Mouse (Mus musculus) G1E (cell line): ENCODE measurements around the gene Cplx3. TPM values are rescaled to one million over a fixed set of nuclear protein-coding genes. Genes with fewer than 3 reads are reported as not detected.

ENCODE experiments used
- ATAC-seq: 2 replicates; pipeline ENCODE4 v1.8.0; 2016; ENCODE audit warnings: mild to moderate bottlenecking; ENCODE audit not compliant: insufficient number of reproducible peaks, poor library complexity, low FRiP score, severe bottlenecking; ENCODE audit errors: extremely low read depth
- DNase-seq: peaks from one replicate; pipeline ENCODE4 v3.0.0; 2012; ENCODE audit warnings: low spot score
- H3K27me3 ChIP-seq: 2 replicates; pipeline ENCODE4 v1.6.1; 2012; ENCODE audit warnings: mild to moderate bottlenecking, low read length, inconsistent platforms; ENCODE audit not compliant: insufficient read depth
- H3K36me3 ChIP-seq: replicated peaks from 2 replicates; pipeline ENCODE3; 2012; ENCODE audit warnings: mild to moderate bottlenecking, inconsistent platforms
- H3K4me1 ChIP-seq: 2 replicates; pipeline ENCODE4 v1.6.1; 2012; ENCODE audit warnings: low read depth, low read length, inconsistent platforms, mixed read lengths; ENCODE audit not compliant: insufficient read depth
- H3K4me3 ChIP-seq: 2 replicates; pipeline ENCODE4 v1.5.1; 2012; ENCODE audit warnings: low read depth, mild to moderate bottlenecking, inconsistent platforms, low read length, moderate library complexity, mixed read lengths
- H3K9me3 ChIP-seq: replicated peaks from 2 replicates; pipeline ENCODE4 v1.6.1; 2012; ENCODE audit warnings: inconsistent platforms
- CTCF ChIP-seq: IDR thresholded peaks from 2 replicates; pipeline ENCODE4 v1.5.1; 2012; ENCODE audit warnings: low read depth, low read length, inconsistent platforms, mixed read lengths
- GATA1 ChIP-seq: IDR thresholded peaks from 2 replicates; pipeline ENCODE4 v1.6.1; 2012; ENCODE audit warnings: borderline replicate concordance, low read length, inconsistent platforms, mixed read lengths
- GATA2 ChIP-seq: IDR thresholded peaks from 2 replicates; pipeline ENCODE4 v1.6.1; 2012; ENCODE audit warnings: low read depth, low read length, inconsistent platforms, borderline replicate concordance
- POLR2AphosphoS5 ChIP-seq: IDR thresholded peaks from 2 replicates; pipeline ENCODE4 v1.6.1; 2012; ENCODE audit warnings: low read depth, low read length, inconsistent platforms; ENCODE audit not compliant: insufficient replicate concordance
- TAL1 ChIP-seq: conservative IDR thresholded peaks from 2 replicates; pipeline ENCODE4 v1.6.1; 2012; ENCODE audit warnings: low read depth, low read length, inconsistent platforms, mixed read lengths
- polyA plus RNA-seq: library from polyadenylated mRNA; stranded (reverse); fragments of >175 nt; gene quantifications from 2 replicates; pipeline ENCODE4 v1.2.3, GENCODE M21; 2012
- total RNA-seq, 2 experiments: library from RNA; stranded (forward) in 1 of 2; stranded (reverse) in 1 of 2; fragments of 200-1000 nt in 1 of 2; fragments of >200 nt in 1 of 2; fragmentation: Nextera tagmentation in 1 of 2; gene quantifications; 2 replicates each; pipeline ENCODE4 v1.2.3; 2014 to 2017

Cplx3 gene
- total and polyA plus RNA-seq, 3 experiments = 0.11 TPM; not detected in 2

DNA sequence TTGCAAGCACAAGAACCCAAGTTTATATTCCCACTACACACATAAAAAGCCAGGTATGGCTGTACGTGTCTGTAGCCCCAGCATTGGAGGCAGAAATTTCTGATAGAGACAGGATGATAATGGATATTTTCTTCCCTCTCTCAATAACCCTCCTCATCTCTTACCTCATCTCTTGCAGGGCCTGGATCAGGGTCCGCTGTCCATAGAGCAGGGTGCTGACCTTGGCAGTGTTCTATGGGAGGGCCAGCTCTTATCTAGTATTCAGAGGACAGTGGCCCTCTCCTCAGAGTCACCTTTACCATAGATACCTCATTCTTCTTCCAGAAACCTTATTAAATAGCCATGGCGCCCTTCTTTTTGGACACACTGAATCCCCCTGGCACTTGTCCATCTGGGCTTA is 3.7 kb upstream of the Cplx3 start:
- Histone ChIP-seq H3K9me3 (no peaks in the 10 kb centered on the region), H3K36me3 (no peaks in the 10 kb centered on the region), H3K27me3 (peaks cover 80% of the 10 kb centered on the region), H3K4me1 (no peaks in the 10 kb centered on the region), H3K4me3 (no peak overlapping the region)
- TF ChIP-seq CTCF (no peak), GATA1 (no peak), GATA2 (no peak), TAL1 (no peak), POLR2AphosphoS5 (no peak)
- DNase-seq = no peak
- ATAC-seq = no peak

DNA sequence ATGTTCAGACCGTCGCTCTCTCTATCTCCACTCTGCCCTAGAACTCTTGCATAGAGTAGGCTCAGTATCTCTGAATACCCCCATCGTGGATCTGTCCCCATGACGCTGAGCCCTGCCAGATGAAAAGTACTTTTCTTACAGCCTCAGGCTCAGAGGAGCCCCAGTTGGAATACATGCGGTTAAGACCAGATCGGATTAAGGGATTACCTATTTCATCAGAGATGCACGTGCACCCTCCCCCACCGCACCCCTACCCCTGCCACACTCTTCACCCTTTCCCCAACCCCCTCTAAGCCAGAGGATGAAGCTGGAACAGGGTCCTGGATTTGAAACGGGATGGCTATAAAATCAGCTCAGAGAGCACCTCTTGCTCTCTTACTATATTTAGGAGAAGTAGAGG is 578 bp downstream of the Cplx3 start:
- peaks cover 13% of the 10 kb centered on the region for H3K4me1 ChIP-seq
- H3K27me3 ChIP-seq = peaks cover 61% of the 10 kb centered on the region
- DNase-seq (no peak), ATAC-seq (no peak)
- H3K9me3 ChIP-seq = no peaks in the 10 kb centered on the region
- no peak overlapping the region for H3K4me3 ChIP-seq
- TF ChIP-seq CTCF (no peak), GATA2 (no peak), POLR2AphosphoS5 (no peak), GATA1 (no peak), TAL1 (no peak)
- no peaks in the 10 kb centered on the region for H3K36me3 ChIP-seq

DNA sequence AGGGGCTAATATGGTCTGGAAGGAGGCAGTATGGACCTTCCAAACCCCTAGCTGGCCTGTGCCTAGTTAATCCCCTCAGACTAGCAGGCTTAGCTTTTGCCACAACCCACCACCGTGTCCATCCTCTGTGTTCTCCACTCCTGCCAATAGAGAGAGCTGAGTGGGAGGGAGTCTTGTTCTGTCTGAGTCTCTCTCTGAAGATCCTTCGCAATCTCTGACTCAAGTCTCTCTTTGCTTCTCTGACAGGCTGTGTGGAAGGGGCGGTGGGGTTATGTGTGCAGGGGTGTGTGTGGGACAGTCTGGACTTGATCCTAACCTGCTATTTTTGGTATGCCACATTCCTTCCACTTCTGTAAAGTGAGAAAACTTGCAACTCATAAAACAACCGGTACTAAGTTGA is 1.2 kb downstream of the Cplx3 start:
- H3K4me1 ChIP-seq = peaks cover 19% of the 10 kb centered on the region
- ATAC-seq = no peak
- H3K4me3 ChIP-seq = no peak overlapping the region
- no peaks in the 10 kb centered on the region for H3K36me3 ChIP-seq
- no peaks in the 10 kb centered on the region for H3K9me3 ChIP-seq
- H3K27me3 ChIP-seq = peaks cover 54% of the 10 kb centered on the region
- no peak for DNase-seq
- TF ChIP-seq GATA2 = no peak
- TF ChIP-seq POLR2AphosphoS5 = no peak
- no peak for TF ChIP-seq GATA1
- no peak for TF ChIP-seq CTCF
- TF ChIP-seq TAL1 = no peak

DNA sequence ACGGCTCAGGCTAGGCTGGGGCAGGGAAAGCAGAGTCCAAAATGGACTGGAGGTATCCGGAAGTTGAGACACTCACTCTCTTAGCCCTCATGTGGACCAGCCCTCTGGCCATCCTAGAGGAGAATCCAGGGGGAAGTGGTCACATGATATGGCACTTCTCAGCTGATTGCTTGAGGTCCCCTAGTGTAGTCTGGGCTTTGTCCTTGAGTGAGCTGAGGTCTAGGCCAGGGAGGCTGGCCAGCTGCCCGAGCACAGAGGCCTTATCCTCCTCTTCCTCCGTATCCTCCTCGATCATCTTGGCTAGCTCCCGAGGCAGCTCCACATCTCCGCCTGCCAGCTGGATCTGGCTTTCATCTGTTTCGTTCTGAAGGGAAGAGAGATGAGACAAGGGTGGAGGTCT is 4.0 kb downstream of the Cplx3 start:
- peaks cover under 1% of the 10 kb centered on the region for H3K36me3 ChIP-seq
- peaks cover 24% of the 10 kb centered on the region for H3K4me1 ChIP-seq
- TF ChIP-seq POLR2AphosphoS5 = no peak
- TF ChIP-seq GATA2 = no peak
- TF ChIP-seq CTCF = no peak
- TF ChIP-seq TAL1 = no peak
- no peak for TF ChIP-seq GATA1
- ATAC-seq (no peak), DNase-seq (no peak)
- no peaks in the 10 kb centered on the region for H3K9me3 ChIP-seq
- H3K4me3 ChIP-seq = no peak overlapping the region
- peaks cover 47% of the 10 kb centered on the region for H3K27me3 ChIP-seq

DNA sequence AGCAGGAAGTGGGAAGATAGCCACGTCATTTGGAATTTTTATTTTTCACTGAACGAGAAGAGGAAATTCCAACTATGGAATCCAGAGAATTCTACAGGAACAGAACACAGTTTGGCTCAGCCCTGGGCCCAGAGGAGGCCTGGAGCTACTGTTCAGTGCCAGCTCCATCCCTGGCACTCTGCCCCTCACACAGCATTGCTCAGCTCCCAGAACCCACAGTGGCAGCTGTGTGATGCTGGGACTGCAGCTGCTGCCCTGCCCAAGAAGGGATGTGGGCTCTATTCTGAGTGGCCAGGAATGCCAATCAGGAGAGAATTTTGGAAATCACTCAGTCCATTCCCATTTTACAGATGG is 4.8 kb downstream of the Cplx3 start:
- Histone ChIP-seq H3K36me3 (peaks cover 6% of the 10 kb centered on the region), H3K4me3 (no peak overlapping the region), H3K4me1 (peaks cover 24% of the 10 kb centered on the region), H3K27me3 (peaks cover 40% of the 10 kb centered on the region), H3K9me3 (no peaks in the 10 kb centered on the region)
- no peak for ATAC-seq
- TF ChIP-seq GATA1 (no peak), GATA2 (no peak), POLR2AphosphoS5 (no peak), CTCF (no peak), TAL1 (no peak)
- no peak for DNase-seq

DNA sequence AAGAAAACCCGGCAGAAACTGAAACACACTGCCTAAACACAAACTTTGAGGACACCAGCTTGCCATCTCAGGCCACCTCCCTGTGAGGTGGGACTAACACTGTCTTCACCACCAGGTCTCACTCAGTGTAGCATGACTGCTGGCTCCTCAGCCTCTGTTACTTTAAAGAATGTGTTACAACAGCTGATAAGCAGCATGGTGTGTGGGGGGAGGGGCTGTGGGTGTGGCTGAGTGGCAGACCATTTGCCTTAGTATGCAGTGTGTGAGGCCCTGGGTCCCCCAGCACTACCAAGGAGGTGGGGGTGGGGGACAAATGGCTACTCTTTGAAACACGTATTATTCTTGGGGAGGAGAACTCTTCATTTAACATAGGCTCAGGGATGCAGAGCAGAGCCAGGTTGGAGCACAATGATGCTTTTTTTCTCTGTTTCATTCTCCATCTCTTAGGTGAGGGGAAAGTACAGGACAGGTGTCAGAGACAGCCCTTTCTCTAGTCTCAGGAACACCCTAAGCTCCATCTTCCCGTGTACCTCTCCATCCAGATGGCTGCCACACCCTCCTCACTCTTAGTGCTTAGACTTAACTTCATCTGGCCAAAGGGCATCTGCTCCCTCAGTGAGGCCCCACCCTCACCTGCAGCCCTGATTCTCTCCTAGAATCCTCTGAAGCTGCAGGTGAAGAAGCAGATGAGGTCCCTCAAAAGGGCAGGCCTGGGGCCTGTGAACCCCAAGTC is 5.3 kb downstream of the Cplx3 start:
- H3K9me3 ChIP-seq = no peaks in the 10 kb centered on the region
- peaks cover 34% of the 10 kb centered on the region for H3K27me3 ChIP-seq
- DNase-seq = no peak
- peaks cover 9% of the 10 kb centered on the region for H3K36me3 ChIP-seq
- TF ChIP-seq TAL1 (no peak), CTCF (no peak), GATA2 (no peak), GATA1 (no peak), POLR2AphosphoS5 (no peak)
- ATAC-seq = peak; percentile 22; the same call in 1 of the 2 replicates
- peaks cover 24% of the 10 kb centered on the region for H3K4me1 ChIP-seq
- no peak overlapping the region for H3K4me3 ChIP-seq
